Mouse (Mus musculus) brain, embryonic 14.5 days (tissue): ENCODE data around the gene Nell2.

Source experiments
- CTCF ChIP-seq: fragments of 200-500 bp; IDR thresholded peaks from 2 replicates; pipeline ENCODE4 v1.5.1; 2012; ENCODE audit warnings: inconsistent platforms, mild to moderate bottlenecking, moderate library complexity, borderline replicate concordance; ENCODE audit not compliant: insufficient read depth, insufficient read length; ENCODE audit errors: extremely low read depth
- POLR2A ChIP-seq: fragments of 200-500 bp; IDR thresholded peaks from 2 replicates; pipeline ENCODE4 v1.6.1; 2012; ENCODE audit warnings: mild to moderate bottlenecking, inconsistent platforms, borderline replicate concordance; ENCODE audit not compliant: poor library complexity, insufficient read depth, insufficient read length, severe bottlenecking; ENCODE audit errors: extremely low read depth

- TF ChIP-seq CTCF (no peak), POLR2A (no peak)
These were observed 391.1 kb downstream of the Nell2 start for GRCm38 (mm10) chr15:95137018-95137810.
